ENCODE assay signal across 8 mouse cellular contexts in genomic region chr15:77822057-77822466, GRCm38 (mm10). TPM values are rescaled to one million over a fixed set of nuclear protein-coding genes. Genes with fewer than 3 reads are reported as not detected.
DNase-seq lines count a peak whose midpoint lies in the region; ATAC-seq and TF ChIP-seq lines count a peak whose summit lies in the region.
"Had no signal": no experiment of that assay in that cellular context is flagged by ENCODE, and none has a peak within 500 bp of the region (broad histone marks: within the 10 kb centered on the region; RNA-seq: fewer than 3 reads in every experiment).

No protein-coding gene starts in this region.

- peaks cover 98% of the 10 kb centered on the region for H3K79me3 ChIP-seq in C2C12 (ENCODE audit: low read depth)

- peaks cover 73% of the 10 kb centered on the region for H3K36me3 ChIP-seq in C2C12 (ENCODE audit: control insufficient read depth, insufficient read depth)
- 0 out of 2 replicates have a peak, but pooled peaks cover 10% of the 10 kb centered on the region for H3K36me3 ChIP-seq in liver, embryonic 15.5 days (replicated peaks)
- H3K36me3 ChIP-seq in forebrain, embryonic 16.5 days (ENCODE audit: control insufficient read depth, insufficient read depth), result no peaks in the 10 kb centered on the region
- H3K36me3 ChIP-seq: neural tube, embryonic 13.5 days had no signal

- WGBS in liver, embryonic 15.5 days (ENCODE audit: insufficient replicate concordance), result 43% methylated on average over 5 of the region's 5 CpGs
- 42% methylated on average over 5 of the region's 5 CpGs for WGBS in forebrain, embryonic 16.5 days

- H3K79me2 ChIP-seq in C2C12 (ENCODE audit: control insufficient read depth, insufficient read depth), result peaks cover 100% of the 10 kb centered on the region

- no peak overlapping the region for H3K9ac ChIP-seq in liver, embryonic 15.5 days
- no peak overlapping the region for H3K9ac ChIP-seq in forebrain, embryonic 16.5 days (replicated peaks; ENCODE audit: low read depth, low read length)
- H3K9ac ChIP-seq: neural tube, embryonic 13.5 days had no signal

- peak overlapping the region; percentile 27; the same call in 1 of the 2 replicates for H3K4me2 ChIP-seq in liver, embryonic 15.5 days
- no peak overlapping the region for H3K4me2 ChIP-seq in forebrain, embryonic 16.5 days (ENCODE audit: low read length)
- H3K4me2 ChIP-seq: neural tube, embryonic 13.5 days had no signal

- ATAC-seq in liver, embryonic 15.5 days (ENCODE audit: insufficient read depth), result peak; percentile 48
- ATAC-seq in forebrain, embryonic 16.5 days, result no peak

- TF ChIP-seq CTCF in C2C12 (IDR thresholded peaks at IDR 0.05; ENCODE audit: control insufficient read depth, insufficient read depth, insufficient read length), result no peak

- peak overlapping the region; percentile 55 for H3ac ChIP-seq in C2C12 (ENCODE audit: control insufficient read depth, insufficient read length, low read depth)

- no peaks in the 10 kb centered on the region for H3K9me3 ChIP-seq in liver, embryonic 15.5 days (replicated peaks)
- H3K9me3 ChIP-seq in forebrain, embryonic 16.5 days (ENCODE audit: control insufficient read depth, low read length), result no peaks in the 10 kb centered on the region
- H3K9me3 ChIP-seq: neural tube, embryonic 13.5 days had no signal

- peaks cover 95% of the 10 kb centered on the region for H3K4me1 ChIP-seq in liver, embryonic 15.5 days (replicated peaks)
- peaks cover 19% of the 10 kb centered on the region for H3K4me1 ChIP-seq in forebrain, embryonic 16.5 days (replicated peaks; ENCODE audit: control insufficient read depth, insufficient read depth, low read length)

- H3K4me3 ChIP-seq in C2C12 (ENCODE audit: insufficient read depth, poor library complexity, severe bottlenecking), result no peak overlapping the region
- H3K4me3 ChIP-seq in liver, embryonic 15.5 days (replicated peaks), result no peak overlapping the region
- H3K4me3 ChIP-seq in forebrain, embryonic 16.5 days (replicated peaks; ENCODE audit: low read length), result no peak overlapping the region
- H3K4me3 ChIP-seq: neural tube, embryonic 13.5 days had no signal

- H3K27ac ChIP-seq in liver, embryonic 15.5 days (replicated peaks), result peak overlapping the region; percentile 77
- no peak overlapping the region for H3K27ac ChIP-seq in forebrain, embryonic 16.5 days (ENCODE audit: low read length)
- H3K27ac ChIP-seq: neural tube, embryonic 13.5 days had no signal

- peak; percentile 52 for DNase-seq in ES-CJ7 (ENCODE audit: low read depth, low spot score)
- DNase-seq in kidney, adult 8-10 months, result peak; percentile 69 to 82
- DNase-seq in cerebellum, adult 9-11 months, result no peak
- no peak for DNase-seq in ovary, postnatal 14 days (ENCODE audit: low spot score)

- H3K27me3 ChIP-seq in C2C12 (ENCODE audit: control insufficient read depth, insufficient read depth, insufficient read length), result no peaks in the 10 kb centered on the region
- no peaks in the 10 kb centered on the region for H3K27me3 ChIP-seq in liver, embryonic 15.5 days
- H3K27me3 ChIP-seq in forebrain, embryonic 16.5 days (replicated peaks; ENCODE audit: control insufficient read depth, insufficient read depth, low read length), result no peaks in the 10 kb centered on the region
- H3K27me3 ChIP-seq: neural tube, embryonic 13.5 days had no signal

TF ChIP-seq in C2C12, 6 proteins besides CTCF, POLR2A, EP300 and RAD21:
- TF ChIP-seq CEBPB (IDR thresholded peaks at IDR 0.05; ENCODE audit: low read depth) (no peak), MAX (IDR thresholded peaks at IDR 0.05) (no peak), FOSL1 (IDR thresholded peaks at IDR 0.05; ENCODE audit: insufficient read depth, low read length, poor library complexity, severe bottlenecking) (no peak), MYOG (IDR thresholded peaks at IDR 0.05; ENCODE audit: control insufficient read depth, extremely low read depth, insufficient read length) (no peak), MYOD1 (IDR thresholded peaks at IDR 0.05; ENCODE audit: control insufficient read depth, insufficient read length, low read depth) (no peak), USF1 (IDR thresholded peaks at IDR 0.05; ENCODE audit: low read depth) (no peak)

RNA-seq across cellular contexts. Expression of gene Myh9, which starts 19.9 kb away (rescaled TPM):
- polyA plus RNA-seq in C2C12 (2012; fragmentation: generic; extraction: Trizol), result 580 TPM
- polyA plus RNA-seq in liver, embryonic 15.5 days (2015; fragmentation: Nextera tagmentation; extraction: Ambion mirVana), result 19.5 and 20.3 TPM in 2 replicates
- polyA plus RNA-seq in forebrain, embryonic 16.5 days (2015; fragmentation: Nextera tagmentation; extraction: Ambion mirVana), result 12.2 and 13.6 TPM in 2 replicates

Comparison
In these comparisons a context has a peak if more than half of its experiments do, and no peak if none do; other contexts are left out.
1. DNase-seq: peak in ES-CJ7 (single experiment) and kidney, adult 8-10 months (2 of 2); none in cerebellum, adult 9-11 months (single experiment) and ovary, postnatal 14 days (single experiment).
2. RNA of gene Myh9, which starts 19.9 kb away (polyA plus RNA-seq): 580 TPM in C2C12 (single experiment); 19.5 to 20.3 TPM in liver, embryonic 15.5 days and 12.2 to 13.6 TPM in forebrain, embryonic 16.5 days; every median in the first group is over 10 times any median in the second.